Mouse (Mus musculus) neural tube, embryonic 15.5 days (tissue): ENCODE results near the gene Crhr1. TPM values are rescaled to one million over a fixed set of nuclear protein-coding genes. Genes with fewer than 3 reads are reported as not detected.
"Not testable (repeated sequence)": the region's sequence is repeated elsewhere in the genome, so short reads cannot be mapped to it uniquely, and the experiment has no call there.

Source experiments
- ATAC-seq: fragments of 200-750 bp; cut with Nextera tagmentation; 2 replicates; pipeline ENCODE4 v1.8.0; 2017; ENCODE audit warnings: mild to moderate bottlenecking, moderate TSS enrichment, moderate library complexity; ENCODE audit not compliant: low FRiP score
- H3K27ac ChIP-seq: fragments of 300-500 bp; sonication (generic); replicated peaks from 2 replicates; pipeline ENCODE4 v1.5.1; 2015; ENCODE audit warnings: mild to moderate bottlenecking, inconsistent platforms
- H3K27me3 ChIP-seq: fragments of 300-500 bp; sonication (generic); replicated peaks from 2 replicates; pipeline ENCODE4 v1.6.1; 2015; ENCODE audit warnings: inconsistent platforms
- H3K36me3 ChIP-seq: fragments of 300-500 bp; sonication (generic); 2 replicates; pipeline ENCODE4 v1.6.1; 2015; ENCODE audit warnings: inconsistent platforms
- H3K4me1 ChIP-seq: fragments of 300-500 bp; sonication (generic); 2 replicates; pipeline ENCODE4 v1.6.1; 2015; ENCODE audit warnings: inconsistent platforms
- H3K4me2 ChIP-seq: fragments of 300-500 bp; sonication (generic); 2 replicates; pipeline ENCODE4 v1.6.1; 2015; ENCODE audit warnings: inconsistent platforms, mild to moderate bottlenecking, moderate library complexity
- H3K4me3 ChIP-seq: fragments of 300-500 bp; sonication (generic); replicated peaks from 2 replicates; pipeline ENCODE4 v1.5.1; 2015; ENCODE audit warnings: mild to moderate bottlenecking, inconsistent platforms
- H3K9ac ChIP-seq: fragments of 300-500 bp; sonication (generic); replicated peaks from 2 replicates; pipeline ENCODE4 v1.6.1; 2015; ENCODE audit warnings: mild to moderate bottlenecking, inconsistent platforms
- H3K9me3 ChIP-seq: fragments of 300-500 bp; sonication (generic); replicated peaks from 2 replicates; pipeline ENCODE4 v1.6.1; 2016; ENCODE audit warnings: inconsistent platforms
- WGBS: fragments of 180-500 bp; shearing (Covaris S2); methylation state at CpG from one replicate; pipeline ENCODE4 v1.1.7; 2015; ENCODE audit warnings: mixed read lengths; 5-methylcytosine and 5-hydroxymethylcytosine counted together
- polyA plus RNA-seq: library from polyadenylated mRNA; unstranded; fragments of >200 nt; fragmentation: Nextera tagmentation; extraction: Ambion mirVana; gene quantifications from 2 replicates; pipeline ENCODE4 v1.2.1, GENCODE M21; 2015

The Crhr1 gene
- polyA plus RNA-seq, 1 experiment from 2014 or later = 6.6 TPM

GRCm38 (mm10) chr11:104203271-104203670 is 70.6 kb downstream of the Crhr1 start:
- no peaks in the 10 kb centered on the region for H3K4me1 ChIP-seq
- H3K27me3 ChIP-seq = peaks cover 2% of the 10 kb centered on the region
- no peak for ATAC-seq
- no peaks in the 10 kb centered on the region for H3K9me3 ChIP-seq
- H3K4me3 ChIP-seq = no peak overlapping the region
- H3K4me2 ChIP-seq = no peak overlapping the region
- no peak overlapping the region for H3K9ac ChIP-seq
- H3K27ac ChIP-seq = no peak overlapping the region
- no peaks in the 10 kb centered on the region for H3K36me3 ChIP-seq
- 85% methylated on average over 3 of the region's 3 CpGs for WGBS

GRCm38 (mm10) chr11:104206573-104206972 is 73.9 kb downstream of the Crhr1 start:
- H3K4me2 ChIP-seq = no peak overlapping the region
- H3K36me3 ChIP-seq = no peaks in the 10 kb centered on the region
- no peaks in the 10 kb centered on the region for H3K27me3 ChIP-seq
- no peak for ATAC-seq
- H3K4me3 ChIP-seq = no peak overlapping the region
- no peak overlapping the region for H3K27ac ChIP-seq
- H3K9ac ChIP-seq = no peak overlapping the region
- H3K4me1 ChIP-seq = no peaks in the 10 kb centered on the region
- no peaks in the 10 kb centered on the region for H3K9me3 ChIP-seq
- 70% methylated on average over 4 of the region's 4 CpGs for WGBS

DNA sequence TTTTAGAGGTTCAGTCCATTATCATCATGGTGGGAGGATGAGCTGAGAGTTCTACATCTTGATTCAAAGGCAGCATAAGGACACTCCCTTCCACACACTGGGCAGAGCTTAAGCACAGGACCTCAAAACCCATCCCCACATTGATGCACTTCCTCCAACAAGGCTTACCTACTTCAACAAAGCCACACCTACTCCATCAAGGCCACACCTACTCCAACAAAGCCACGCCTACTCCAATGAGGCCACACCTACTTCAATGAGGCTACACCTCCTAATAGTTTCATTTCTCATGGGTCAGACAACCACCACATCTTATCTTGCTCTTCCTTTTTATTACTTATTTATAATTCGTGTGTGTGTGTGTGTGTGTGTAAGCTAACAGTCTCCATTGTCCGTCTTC is 76.4 kb downstream of the Crhr1 start:
- Histone ChIP-seq H3K4me3 (no peak overlapping the region), H3K27ac (no peak overlapping the region), H3K4me2 (no peak overlapping the region), H3K27me3 (no peaks in the 10 kb centered on the region), H3K9me3 (no peaks in the 10 kb centered on the region), H3K9ac (no peak overlapping the region), H3K36me3 (no peaks in the 10 kb centered on the region), H3K4me1 (no peaks in the 10 kb centered on the region)
- 73% methylated on average over 3 of the region's 3 CpGs for WGBS
- ATAC-seq = no peak

GRCm38 (mm10) chr11:104211251-104211650 is 78.6 kb downstream of the Crhr1 start:
- ATAC-seq = no peak
- H3K4me3 ChIP-seq = no peak overlapping the region
- 83% methylated on average over 6 of the region's 6 CpGs for WGBS

GRCm38 (mm10) chr11:104214128-104214527 is 81.5 kb downstream of the Crhr1 start:
- H3K4me3 ChIP-seq, H3K9me3 ChIP-seq, H3K27ac ChIP-seq, H3K4me1 ChIP-seq, ATAC-seq, H3K9ac ChIP-seq, H3K27me3 ChIP-seq, H3K36me3 ChIP-seq, H3K4me2 ChIP-seq: not testable (repeated sequence)
- 96% methylated on average over 5 of the region's 5 CpGs for WGBS

More at GRCm38 (mm10) chr11:104211251-104211650, 78.6 kb downstream of the Crhr1 start:
- Histone ChIP-seq H3K4me2 (no peak overlapping the region), H3K9me3 (no peaks in the 10 kb centered on the region), H3K27me3 (no peaks in the 10 kb centered on the region), H3K9ac (no peak overlapping the region), H3K4me1 (no peaks in the 10 kb centered on the region; the same call in 1 of the 2 replicates), H3K27ac (no peak overlapping the region), H3K36me3 (no peaks in the 10 kb centered on the region)

GRCm38 (mm10) chr11:104218075-104218474 is 85.4 kb downstream of the Crhr1 start:
- H3K4me2 ChIP-seq = no peak overlapping the region
- H3K36me3 ChIP-seq = no peaks in the 10 kb centered on the region
- H3K4me3 ChIP-seq = no peak overlapping the region
- H3K4me1 ChIP-seq = no peaks in the 10 kb centered on the region; the same call in 1 of the 2 replicates
- no peak for ATAC-seq
- no peaks in the 10 kb centered on the region for H3K9me3 ChIP-seq
- H3K27me3 ChIP-seq = no peaks in the 10 kb centered on the region
- no peak overlapping the region for H3K9ac ChIP-seq
- H3K27ac ChIP-seq = no peak overlapping the region
- WGBS = 73% methylated on average over 3 of the region's 3 CpGs

GRCm38 (mm10) chr11:104220291-104220690 is 87.6 kb downstream of the Crhr1 start:
- WGBS = 81% methylated on average over 4 of the region's 4 CpGs

GRCm38 (mm10) chr11:104221751-104222150 is 89.1 kb downstream of the Crhr1 start:
- Histone ChIP-seq H3K9ac (no peak overlapping the region), H3K4me3 (no peak overlapping the region), H3K27me3 (no peaks in the 10 kb centered on the region), H3K27ac (no peak overlapping the region), H3K36me3 (no peaks in the 10 kb centered on the region), H3K4me2 (no peak overlapping the region), H3K9me3 (no peaks in the 10 kb centered on the region), H3K4me1 (no peaks in the 10 kb centered on the region)
- ATAC-seq = no peak
- WGBS = 78% methylated on average over 5 of the region's 5 CpGs

More at GRCm38 (mm10) chr11:104220291-104220690, 87.6 kb downstream of the Crhr1 start:
- no peak overlapping the region for H3K4me2 ChIP-seq
- no peaks in the 10 kb centered on the region for H3K9me3 ChIP-seq
- no peak overlapping the region for H3K27ac ChIP-seq
- H3K36me3 ChIP-seq = no peaks in the 10 kb centered on the region
- no peak for ATAC-seq
- no peak overlapping the region for H3K9ac ChIP-seq
- no peaks in the 10 kb centered on the region for H3K27me3 ChIP-seq
- H3K4me3 ChIP-seq = no peak overlapping the region
- H3K4me1 ChIP-seq = no peaks in the 10 kb centered on the region

DNA sequence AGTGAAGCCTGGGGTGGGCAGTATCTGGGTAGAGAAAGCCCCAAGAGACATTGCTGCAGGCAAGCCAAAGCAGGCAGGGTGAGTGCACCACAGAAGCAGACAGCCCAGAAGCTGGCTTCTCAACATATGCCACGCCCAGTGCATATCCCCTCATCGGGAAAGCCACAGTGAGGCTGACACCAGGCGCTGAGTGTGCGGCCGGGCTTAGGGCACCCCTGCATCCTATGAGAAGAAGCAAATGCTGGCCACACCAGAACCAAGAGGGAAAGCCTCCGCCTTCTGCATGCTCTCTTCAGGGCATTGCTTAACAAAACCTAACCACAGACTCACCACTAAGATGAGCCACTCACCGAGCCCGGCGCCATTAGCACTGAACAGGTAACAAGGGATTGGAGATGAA is 90.6 kb downstream of the Crhr1 start:
- Histone ChIP-seq H3K9me3 (no peaks in the 10 kb centered on the region), H3K9ac (no peak overlapping the region), H3K27ac (no peak overlapping the region), H3K4me3 (no peak overlapping the region), H3K27me3 (no peaks in the 10 kb centered on the region), H3K4me1 (no peaks in the 10 kb centered on the region), H3K36me3 (no peaks in the 10 kb centered on the region), H3K4me2 (no peak overlapping the region)
- no peak for ATAC-seq
- 81% methylated on average over 9 of the region's 9 CpGs for WGBS

Other genes starting within 250 kb of the Crhr1 start
- 231 and 244 TPM in 2 replicates for gene Nsf, start 178.8 kb upstream of the Crhr1 start, polyA plus RNA-seq
- gene Arf2, start 166.1 kb upstream of the Crhr1 start, polyA plus RNA-seq = 147 and 171 TPM in 2 replicates
- not detected in 2 replicates for gene Sppl2c, start 53.5 kb downstream of the Crhr1 start, polyA plus RNA-seq
- gene Mapt, start 98.5 kb downstream of the Crhr1 start, polyA plus RNA-seq = 880 and 1,075 TPM in 2 replicates